Mouse (Mus musculus) macrophage (primary cell): Measurements from ENCODE around the gene Iqsec2. TPM values are rescaled to one million over a fixed set of nuclear protein-coding genes. Genes with fewer than 3 reads are reported as not detected.
"Not testable (repeated sequence)": the region's sequence is repeated elsewhere in the genome, so short reads cannot be mapped to it uniquely, and the experiment has no call there.

ENCODE experiments used
- H3K27ac ChIP-seq: fragments of 350-480 bp; formaldehyde crosslinking; 2 replicates; pipeline ENCODE4 v1.9.0; 2021
- H3K36me3 ChIP-seq: fragments of 350-480 bp; formaldehyde crosslinking; 2 replicates; pipeline ENCODE4 v1.9.0; 2021; ENCODE audit errors: inconsistent target
- H3K4me3 ChIP-seq: fragments of 350-480 bp; formaldehyde crosslinking; 2 replicates; pipeline ENCODE4 v1.9.0; 2021; ENCODE audit errors: inconsistent target
- H3K79me2 ChIP-seq: fragments of 350-480 bp; formaldehyde crosslinking; 2 replicates; pipeline ENCODE4 v1.9.0; 2021; ENCODE audit errors: inconsistent target
- WGBS: methylation state at CpG from one replicate; pipeline ENCODE4 v1.1.7; 2026; ENCODE audit warnings: inconsistent platforms; ENCODE audit not compliant: missing documents; 5-methylcytosine and 5-hydroxymethylcytosine counted together
- polyA plus RNA-seq: library from polyadenylated mRNA; stranded (reverse); fragments of 250-400 nt; gene quantifications from 3 replicates; pipeline ENCODE4 v1.2.4, GENCODE M21; 2018; ENCODE audit warnings: inconsistent platforms

The Iqsec2 gene
- polyA plus RNA-seq, 1 experiment from 2014 or later = 29.2 TPM

DNA sequence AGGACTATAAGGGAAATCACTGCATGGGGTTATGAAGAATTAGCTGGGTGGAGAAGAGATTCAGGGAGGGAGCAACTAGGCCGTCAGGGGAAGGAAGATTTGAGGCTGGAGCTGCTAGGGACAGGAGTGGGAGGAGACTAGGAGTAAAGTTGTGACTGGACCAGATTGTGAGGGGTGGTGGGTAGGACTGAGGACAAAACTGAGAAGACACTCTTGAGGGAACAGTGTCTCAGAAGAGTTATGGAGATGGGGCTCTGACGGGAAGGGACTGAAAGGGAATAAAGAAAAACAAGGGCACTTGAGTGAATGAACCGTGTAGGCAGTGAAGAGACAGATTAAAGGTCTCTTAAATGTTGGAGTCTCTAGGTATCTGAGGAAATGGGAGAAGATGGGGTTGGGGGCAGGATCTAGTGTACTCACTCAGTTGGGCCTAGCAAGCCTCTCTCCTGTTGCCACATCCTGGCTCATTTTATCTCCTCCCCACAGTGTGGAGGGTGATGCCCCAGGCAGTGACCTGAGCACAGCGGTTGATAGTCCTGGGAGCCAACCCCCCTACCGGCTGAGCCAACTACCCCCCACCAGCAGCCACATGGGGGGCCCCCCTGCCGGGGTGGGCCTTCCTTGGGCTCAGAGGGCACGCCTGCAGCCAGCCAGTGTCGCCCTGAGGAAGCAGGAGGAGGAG, 58.5 kb downstream of the Iqsec2 start:
- no peak overlapping the region for H3K27ac ChIP-seq
- no peak overlapping the region for H3K4me3 ChIP-seq
- H3K36me3 ChIP-seq = 0 out of 2 replicates have a peak, but pooled peaks cover 4% of the 10 kb centered on the region
- 74% methylated on average over 6 of the region's 8 CpGs for WGBS
- H3K79me2 ChIP-seq = peaks cover 41% of the 10 kb centered on the region; the same call in 1 of the 2 replicates

DNA sequence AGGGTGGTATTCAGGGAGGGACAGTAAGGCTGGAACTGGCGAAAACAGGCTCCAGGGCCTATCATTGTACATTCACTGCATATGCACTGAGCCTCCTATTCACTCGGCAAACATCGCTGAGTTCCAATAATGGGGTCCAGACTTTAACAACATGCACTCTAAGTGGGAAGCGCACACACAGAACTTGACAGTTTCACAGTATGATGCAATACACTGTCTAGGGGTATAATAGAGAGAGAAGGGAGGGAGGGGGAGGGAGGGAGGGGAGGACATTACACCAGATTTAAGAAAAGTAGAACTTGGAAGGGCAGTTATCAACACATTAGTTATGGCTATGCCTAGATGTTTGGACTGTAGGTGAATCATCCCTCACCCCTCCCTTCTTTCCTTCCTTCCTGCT, 59.2 kb downstream of the Iqsec2 start:
- H3K27ac ChIP-seq = no peak overlapping the region
- H3K36me3 ChIP-seq = 0 out of 2 replicates have a peak, but pooled peaks cover 4% of the 10 kb centered on the region
- H3K79me2 ChIP-seq = peaks cover 34% of the 10 kb centered on the region; the same call in 1 of the 2 replicates
- 43% methylated on average over 4 of the region's 4 CpGs for WGBS
- H3K4me3 ChIP-seq = no peak overlapping the region

DNA sequence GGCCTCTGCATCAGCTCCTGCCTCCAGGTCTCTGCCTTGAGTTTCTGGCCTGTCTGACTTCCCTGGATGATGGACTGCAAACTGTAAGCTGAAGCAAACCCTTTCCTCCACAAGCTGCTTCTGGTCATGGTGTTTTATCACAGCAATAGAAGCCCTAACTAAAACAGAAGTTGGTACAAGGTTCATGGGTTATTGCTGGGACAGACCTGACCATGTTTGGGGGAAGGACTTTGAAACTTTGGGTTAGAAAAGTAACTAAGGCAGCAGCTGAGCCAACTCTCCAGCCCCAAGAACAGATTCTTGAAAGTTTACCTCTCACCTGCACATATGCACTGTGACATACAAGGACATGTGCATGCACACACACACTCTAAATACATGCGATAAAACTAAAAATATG, 61.4 kb downstream of the Iqsec2 start:
- WGBS = 100% methylated on average over 1 of the region's 1 CpGs
- no peak overlapping the region for H3K4me3 ChIP-seq

DNA sequence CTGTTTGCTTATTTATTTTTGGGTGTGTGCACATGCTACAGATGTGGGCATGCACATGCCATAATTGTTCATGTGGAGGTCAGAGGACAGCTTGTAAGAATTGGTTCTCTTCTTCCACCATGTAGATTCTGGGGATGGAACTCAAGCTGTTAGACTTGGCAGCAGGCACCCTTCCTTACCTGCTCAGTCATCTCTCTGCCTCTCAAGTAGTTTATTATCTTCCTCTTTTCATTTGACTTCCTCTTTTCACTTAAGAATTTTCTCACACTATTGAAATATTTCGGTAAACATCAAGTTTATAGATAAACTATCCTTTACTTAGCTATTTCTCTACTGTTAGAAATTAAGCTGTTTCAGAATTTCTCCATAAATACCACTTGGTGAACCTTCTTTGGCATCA, 70.6 kb downstream of the Iqsec2 start:
- WGBS = 0% methylated on average over 1 of the region's 1 CpGs
- H3K36me3 ChIP-seq = no peaks in the 10 kb centered on the region
- H3K79me2 ChIP-seq = no peaks in the 10 kb centered on the region
- no peak overlapping the region for H3K4me3 ChIP-seq
- no peak overlapping the region for H3K27ac ChIP-seq

More for the DNA sequence above, 61.4 kb downstream of the Iqsec2 start:
- Histone ChIP-seq H3K27ac (no peak overlapping the region), H3K79me2 (peaks cover 11% of the 10 kb centered on the region; the same call in 1 of the 2 replicates), H3K36me3 (0 out of 2 replicates have a peak, but pooled peaks cover 4% of the 10 kb centered on the region)

DNA sequence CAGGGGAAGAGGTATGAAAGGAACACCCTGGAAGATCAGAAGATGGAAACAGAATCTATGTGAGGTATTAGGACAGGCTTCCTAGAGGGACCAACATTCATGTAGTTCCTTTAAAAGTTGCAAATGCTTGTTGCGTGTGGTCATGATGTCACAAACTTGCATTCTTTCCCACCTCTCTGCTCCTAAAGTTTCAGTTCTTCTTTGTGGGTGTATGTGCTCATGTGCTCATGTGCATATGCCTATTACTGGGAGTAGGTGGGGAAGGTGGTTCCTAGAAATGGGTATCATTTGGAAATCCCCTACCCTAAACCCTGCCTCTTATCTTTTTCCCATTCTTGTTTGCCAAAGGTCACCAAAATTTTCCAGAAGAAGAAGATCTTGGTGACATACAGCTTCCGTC, 74.5 kb downstream of the Iqsec2 start:
- Histone ChIP-seq H3K4me3 (no peak overlapping the region), H3K79me2 (no peaks in the 10 kb centered on the region), H3K27ac (no peak overlapping the region), H3K36me3 (no peaks in the 10 kb centered on the region; the same call in 1 of the 2 replicates)
- WGBS = 70% methylated on average over 2 of the region's 2 CpGs

DNA sequence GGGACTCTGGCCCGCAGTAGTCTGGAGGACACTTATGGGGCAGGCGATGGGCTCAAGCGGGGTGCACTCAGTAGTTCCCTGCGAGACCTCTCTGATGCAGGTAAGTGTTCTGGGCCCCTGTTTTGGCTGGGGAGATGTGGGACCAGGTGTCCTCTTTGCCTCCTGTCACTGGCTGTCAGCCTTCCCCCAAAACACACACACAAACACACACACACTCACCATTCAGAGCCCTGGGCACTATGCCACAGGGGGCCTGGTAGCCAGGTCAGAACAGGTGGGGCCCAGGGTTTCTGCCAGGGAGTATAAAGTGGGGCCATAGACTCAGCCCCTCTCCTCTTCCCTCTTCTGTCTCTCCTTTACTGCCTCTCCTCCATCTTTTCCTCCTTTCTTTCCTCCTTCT, 77.7 kb downstream of the Iqsec2 start:
- Histone ChIP-seq H3K27ac (no peak overlapping the region), H3K79me2 (no peaks in the 10 kb centered on the region), H3K36me3 (no peaks in the 10 kb centered on the region; the same call in 1 of the 2 replicates), H3K4me3 (no peak overlapping the region)
- WGBS = 88% methylated on average over 4 of the region's 4 CpGs

DNA sequence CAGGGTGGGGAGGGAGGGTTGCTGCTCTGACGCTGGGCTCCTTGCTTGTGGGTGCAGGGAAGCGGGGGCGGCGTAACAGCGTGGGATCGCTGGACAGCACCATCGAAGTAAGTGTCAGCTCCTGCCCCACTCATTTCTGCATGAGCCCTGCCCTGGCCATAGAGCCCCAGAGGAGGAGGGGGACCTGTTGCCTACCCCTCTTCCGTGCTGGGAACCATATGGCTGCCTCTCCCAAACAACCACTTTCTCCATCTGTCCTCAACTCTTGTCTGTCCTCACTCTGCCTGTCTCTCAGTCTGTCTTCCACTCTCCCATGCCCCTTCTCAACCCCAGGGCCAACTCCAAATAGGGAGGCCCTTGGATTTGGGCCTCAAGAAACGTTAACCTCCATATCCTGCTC, 78.2 kb downstream of the Iqsec2 start:
- WGBS = 79% methylated on average over 9 of the region's 9 CpGs
- Histone ChIP-seq H3K27ac (no peak overlapping the region), H3K4me3 (no peak overlapping the region), H3K36me3 (no peaks in the 10 kb centered on the region; the same call in 1 of the 2 replicates), H3K79me2 (no peaks in the 10 kb centered on the region)

DNA sequence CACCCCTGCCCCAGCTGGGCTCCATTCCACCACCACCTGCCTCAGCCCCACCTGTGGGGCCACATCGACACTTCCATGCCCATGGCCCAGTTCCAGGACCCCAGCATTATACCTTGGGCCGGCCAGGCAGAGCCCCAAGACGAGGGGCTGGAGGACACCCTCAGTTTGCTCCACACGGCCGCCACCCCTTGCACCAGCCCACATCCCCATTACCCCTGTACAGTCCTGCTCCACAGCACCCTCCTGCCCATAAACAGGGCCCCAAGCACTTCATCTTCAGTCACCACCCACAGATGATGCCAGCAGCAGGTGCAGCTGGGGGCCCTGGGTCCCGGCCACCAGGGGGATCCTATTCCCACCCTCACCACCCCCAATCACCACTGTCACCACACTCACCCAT, 79.2 kb downstream of the Iqsec2 start:
- H3K36me3 ChIP-seq = no peaks in the 10 kb centered on the region; the same call in 1 of the 2 replicates
- H3K79me2 ChIP-seq = no peaks in the 10 kb centered on the region
- no peak overlapping the region for H3K27ac ChIP-seq
- 87% methylated on average over 4 of the region's 6 CpGs for WGBS
- no peak overlapping the region for H3K4me3 ChIP-seq

DNA sequence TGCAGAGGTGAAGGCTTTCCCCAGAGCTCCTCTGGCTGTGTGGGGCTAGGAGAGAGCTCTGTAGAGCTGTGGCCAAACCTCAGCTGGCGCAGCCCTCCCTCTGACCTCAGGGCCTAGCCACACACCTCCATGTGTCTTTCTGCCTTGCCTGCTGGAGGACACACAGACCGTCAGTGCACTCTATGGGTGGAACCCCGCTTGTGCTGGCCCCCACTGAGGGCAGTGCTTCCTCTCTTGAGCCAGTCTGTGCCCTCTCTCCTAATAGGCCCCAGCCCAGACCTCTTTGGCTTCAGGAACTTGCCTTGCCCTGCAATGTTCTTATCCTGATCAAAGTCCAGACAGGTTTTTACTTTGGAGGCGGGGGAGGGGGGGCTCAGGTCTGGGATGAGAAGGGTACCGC, 80.2 kb downstream of the Iqsec2 start:
- Histone ChIP-seq H3K36me3 (no peaks in the 10 kb centered on the region; the same call in 1 of the 2 replicates), H3K79me2 (no peaks in the 10 kb centered on the region), H3K4me3 (no peak overlapping the region), H3K27ac (no peak overlapping the region)
- WGBS = 80% methylated on average over 5 of the region's 5 CpGs

DNA sequence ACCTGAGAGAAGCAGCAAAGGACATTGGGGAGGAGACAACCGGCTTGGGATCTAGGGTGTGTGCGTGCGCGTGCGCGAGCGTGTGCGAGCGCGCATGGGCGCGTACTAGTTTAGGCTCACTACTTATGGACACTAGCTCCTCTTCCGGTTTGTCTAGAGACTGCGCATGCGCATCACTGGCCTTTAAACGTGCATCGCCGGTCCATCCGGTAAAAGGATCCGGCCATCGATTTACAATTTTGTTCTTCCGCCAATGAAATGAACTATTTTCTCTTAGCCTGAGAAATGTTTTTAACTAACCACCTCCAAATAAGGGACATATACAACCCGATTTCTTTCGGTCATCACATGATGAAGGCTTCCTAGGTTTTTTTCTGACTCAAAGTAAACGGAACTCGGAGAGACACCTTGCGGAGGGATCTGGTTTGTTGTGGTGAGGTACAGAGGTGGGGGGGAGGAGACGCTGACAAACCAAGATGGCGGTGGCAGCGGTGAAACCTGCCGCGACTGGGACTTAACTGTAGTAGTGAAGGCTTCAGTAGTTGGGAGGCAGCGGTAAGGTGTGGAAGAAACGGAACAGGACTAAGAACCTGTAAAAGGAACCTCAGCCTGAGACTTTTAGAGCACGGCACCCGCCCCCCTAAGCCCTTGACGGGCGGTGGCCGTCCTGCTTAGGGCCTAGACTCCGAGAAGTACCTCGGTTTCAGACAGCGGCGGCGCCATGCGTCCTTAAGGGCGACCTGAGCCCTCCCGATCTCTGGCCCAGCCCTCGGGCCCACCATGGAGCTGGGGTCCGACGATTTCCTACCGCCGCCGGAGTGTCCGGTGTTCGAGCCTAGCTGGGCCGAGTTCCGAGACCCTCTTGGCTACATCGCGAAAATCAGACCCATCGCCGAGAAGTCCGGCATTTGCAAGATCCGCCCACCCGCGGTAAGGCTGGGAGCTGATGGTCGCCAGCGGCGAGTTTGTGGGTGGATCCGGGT, 89.0 kb downstream of the Iqsec2 start, which contains the start of gene Kdm5c:
Gene Kdm5c, plus strand, starts transcription at position 240 of the 983 bp plus-strand sequence.
- Histone ChIP-seq H3K36me3 (peaks cover 18% of the 10 kb centered on the region), H3K4me3 (peak within 1 kb of the TSS; percentile 94), H3K27ac (peak within 1 kb of the TSS; percentile 83), H3K79me2 (peaks cover 51% of the 10 kb centered on the region)
- WGBS = under 1% methylated on average over 54 of the region's 69 CpGs

DNA sequence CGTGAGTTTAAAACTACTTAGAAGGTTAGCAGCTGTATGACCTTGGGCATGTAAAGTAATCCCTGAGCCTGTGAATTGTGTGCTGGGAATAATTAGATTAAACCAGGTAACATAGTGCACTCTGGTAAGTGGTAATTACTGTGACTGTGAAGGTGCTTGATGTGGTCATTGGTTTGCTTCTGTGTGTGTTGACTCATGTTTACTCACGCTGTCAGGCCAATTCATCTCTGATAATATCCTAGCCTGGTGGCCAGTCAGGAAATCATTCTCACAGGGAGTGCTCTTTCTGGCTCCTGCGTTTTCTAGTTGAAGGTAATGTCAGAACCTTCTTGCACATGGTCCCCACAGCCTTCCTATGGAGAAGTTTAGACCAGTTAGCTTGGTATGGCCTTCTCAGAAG, 90.1 kb downstream of the Iqsec2 start:
- 23% methylated on average over 3 of the region's 3 CpGs for WGBS
- peaks cover 28% of the 10 kb centered on the region for H3K36me3 ChIP-seq
- no peak overlapping the region for H3K27ac ChIP-seq
- peak overlapping the region; percentile 94 for H3K4me3 ChIP-seq
- peaks cover 57% of the 10 kb centered on the region for H3K79me2 ChIP-seq

DNA sequence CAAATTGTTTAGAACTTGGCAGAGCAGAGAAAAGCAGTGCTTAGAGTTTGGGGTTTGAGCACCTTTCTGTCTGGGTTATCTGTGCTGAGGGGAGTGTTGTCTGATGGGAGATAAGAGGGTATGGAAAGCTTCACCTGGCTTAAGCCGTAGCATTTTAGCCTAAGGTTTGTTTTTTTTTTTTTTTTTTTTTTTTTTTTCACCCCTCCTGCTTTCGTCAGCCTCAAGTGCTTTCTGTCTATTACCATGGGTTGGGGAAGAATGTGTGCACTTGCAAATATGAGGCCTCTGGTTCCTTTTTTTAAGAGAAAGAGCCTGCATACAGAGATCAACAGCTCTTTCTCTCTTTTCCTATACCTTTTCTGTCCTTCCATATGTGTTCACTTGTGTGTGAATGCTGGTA, 91.7 kb downstream of the Iqsec2 start:
- H3K4me3 ChIP-seq = no peak overlapping the region

DNA sequence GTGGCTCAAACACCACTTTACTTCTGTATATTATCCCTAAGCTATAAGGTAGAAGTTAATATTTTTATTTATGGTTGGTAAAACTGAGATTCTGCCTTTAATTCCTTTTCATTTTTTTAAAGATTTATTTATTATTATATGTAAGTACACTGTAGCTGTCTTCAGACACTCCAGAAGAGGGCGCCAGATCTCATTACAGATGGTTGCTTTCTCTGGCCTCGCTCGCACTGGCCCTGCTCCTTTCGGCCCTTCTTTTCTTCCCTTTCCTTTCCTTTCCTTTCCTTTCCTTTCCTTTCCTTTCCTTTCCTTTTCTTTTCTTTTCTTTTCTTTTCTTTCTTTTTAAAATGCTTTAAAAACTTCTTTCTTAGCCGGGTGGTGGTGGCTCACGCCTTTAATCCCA, 99.1 kb downstream of the Iqsec2 start:
- H3K4me3 ChIP-seq, H3K27ac ChIP-seq: not testable (repeated sequence)
- Histone ChIP-seq H3K36me3 (peaks cover 89% of the 10 kb centered on the region), H3K79me2 (peaks cover 12% of the 10 kb centered on the region; the same call in 1 of the 2 replicates)
- 82% methylated on average over 5 of the region's 6 CpGs for WGBS

More for the DNA sequence above, 91.7 kb downstream of the Iqsec2 start:
- no peak overlapping the region for H3K27ac ChIP-seq
- H3K36me3 ChIP-seq = peaks cover 45% of the 10 kb centered on the region
- H3K79me2 ChIP-seq = peaks cover 63% of the 10 kb centered on the region
- WGBS = no CpG with 5 or more reads among the region's 2 CpGs

DNA sequence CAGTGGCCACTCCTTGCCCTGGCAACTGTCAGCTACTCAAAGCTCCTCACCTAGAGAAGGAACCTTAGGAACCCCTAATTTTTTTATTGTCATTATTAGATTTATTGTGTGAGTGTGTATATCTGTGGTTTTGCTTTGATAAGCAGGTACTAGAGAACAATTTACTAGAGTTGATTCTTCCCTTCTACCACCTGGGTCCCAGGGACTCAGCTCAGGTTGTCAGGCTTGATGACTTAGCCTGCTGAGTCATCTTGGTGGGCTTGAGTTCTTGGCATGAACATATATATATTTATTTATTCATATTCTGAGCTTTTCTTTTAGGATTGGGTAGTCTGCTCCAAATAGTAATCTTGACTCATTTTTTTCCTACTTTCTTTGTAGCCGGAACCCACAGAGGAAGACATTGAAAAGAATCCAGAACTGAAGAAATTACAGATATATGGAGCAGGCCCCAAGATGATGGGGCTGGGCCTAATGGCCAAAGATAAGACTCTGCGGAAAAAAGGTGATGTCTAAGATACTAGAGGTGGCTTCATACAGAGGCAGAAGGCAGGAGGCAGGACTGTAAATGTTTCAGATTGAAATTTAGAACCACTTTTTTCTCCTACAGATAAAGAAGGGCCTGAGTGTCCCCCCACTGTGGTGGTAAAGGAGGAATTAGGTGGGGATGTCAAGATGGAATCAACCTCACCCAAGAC, 100.6 kb downstream of the Iqsec2 start:
- WGBS = 100% methylated on average over 1 of the region's 2 CpGs
- Histone ChIP-seq H3K4me3 (no peak overlapping the region), H3K36me3 (peaks cover 88% of the 10 kb centered on the region), H3K27ac (no peak overlapping the region), H3K79me2 (peaks cover 5% of the 10 kb centered on the region; the same call in 1 of the 2 replicates)
